ENCODE assay signal across 8 mouse cellular contexts in genomic region chr5:120706976-120707375, GRCm38 (mm10). TPM values are rescaled to one million over a fixed set of nuclear protein-coding genes. Genes with fewer than 3 reads are reported as not detected.
A peak's percentile ranks its signal among the peaks of the same experiment; 100 is the strongest.
DNase-seq lines count a peak whose midpoint lies in the region; ATAC-seq lines count a peak whose summit lies in the region.

No protein-coding gene starts in this region.

- peak overlapping the region; percentile 56 for H3K4me2 ChIP-seq in hindbrain, embryonic 16.5 days (ENCODE audit: low read length)
- peak overlapping the region; percentile 93 for H3K4me2 ChIP-seq in neural tube, embryonic 15.5 days

- ATAC-seq in hindbrain, embryonic 16.5 days, result no peak
- no peak for ATAC-seq in neural tube, embryonic 15.5 days (ENCODE audit: low FRiP score)
- no peak for ATAC-seq in activated CD4-positive, CD25-positive, alpha-beta regulatory T cell, adult 4 months

- DNase-seq in heart, embryonic 10.5 days (ENCODE audit: low spot score), result no peak
- DNase-seq in heart, adult 9 months (ENCODE audit: low spot score in 2 of 2), result no peak
- peak; percentile 53 to 61 for DNase-seq in spleen, postnatal 36 days (ENCODE audit: low spot score in 2 of 2)
- DNase-seq in spleen, postnatal 14 days (ENCODE audit: low spot score in 2 of 2), result no peak
- no peak for DNase-seq in layer of hippocampus, postnatal 14 days (ENCODE audit: low spot score in 2 of 2)

- H3K27me3 ChIP-seq in heart, embryonic 10.5 days (ENCODE audit: insufficient read depth, poor library complexity, severe bottlenecking), result peaks cover 96% of the 10 kb centered on the region
- no peaks in the 10 kb centered on the region for H3K27me3 ChIP-seq in hindbrain, embryonic 16.5 days (replicated peaks; ENCODE audit: control insufficient read depth, insufficient read depth, low read length)
- H3K27me3 ChIP-seq in neural tube, embryonic 15.5 days (replicated peaks), result no peaks in the 10 kb centered on the region

- H3K27ac ChIP-seq in heart, embryonic 10.5 days, result no peak overlapping the region
- H3K27ac ChIP-seq in hindbrain, embryonic 16.5 days (ENCODE audit: low read depth, low read length), result no peak overlapping the region
- no peak overlapping the region for H3K27ac ChIP-seq in neural tube, embryonic 15.5 days (replicated peaks)

- H3K4me1 ChIP-seq in heart, embryonic 10.5 days, result peaks cover 36% of the 10 kb centered on the region
- peaks cover 54% of the 10 kb centered on the region for H3K4me1 ChIP-seq in hindbrain, embryonic 16.5 days (ENCODE audit: control insufficient read depth, insufficient read depth, low read depth, low read length)
- H3K4me1 ChIP-seq in neural tube, embryonic 15.5 days, result peaks cover 72% of the 10 kb centered on the region

- peak overlapping the region; percentile 44; the same call in 1 of the 2 replicates for H3K9ac ChIP-seq in hindbrain, embryonic 16.5 days (ENCODE audit: low read depth, low read length)
- 0 out of 2 replicates have a peak overlapping the region, but pooled peaks have one; percentile 18 for H3K9ac ChIP-seq in neural tube, embryonic 15.5 days (replicated peaks)

- no peaks in the 10 kb centered on the region for H3K9me3 ChIP-seq in heart, embryonic 10.5 days
- no peaks in the 10 kb centered on the region for H3K9me3 ChIP-seq in hindbrain, embryonic 16.5 days (ENCODE audit: control insufficient read depth, low read length)
- H3K9me3 ChIP-seq in neural tube, embryonic 15.5 days (replicated peaks), result no peaks in the 10 kb centered on the region

- H3K36me3 ChIP-seq in heart, embryonic 10.5 days, result no peaks in the 10 kb centered on the region
- no peaks in the 10 kb centered on the region for H3K36me3 ChIP-seq in hindbrain, embryonic 16.5 days (ENCODE audit: control insufficient read depth, insufficient read depth, low read length)
- no peaks in the 10 kb centered on the region for H3K36me3 ChIP-seq in neural tube, embryonic 15.5 days

- H3K4me3 ChIP-seq in heart, embryonic 10.5 days, result peak overlapping the region; percentile 46
- peak overlapping the region; percentile 28 for H3K4me3 ChIP-seq in hindbrain, embryonic 16.5 days (ENCODE audit: low read length)
- peak overlapping the region; percentile 12; the same call in 1 of the 2 replicates for H3K4me3 ChIP-seq in neural tube, embryonic 15.5 days (replicated peaks)

- WGBS in heart, embryonic 10.5 days, result 40% methylated on average over 13 of the region's 13 CpGs
- WGBS in hindbrain, embryonic 16.5 days, result 27% methylated on average over 13 of the region's 13 CpGs
- WGBS in neural tube, embryonic 15.5 days, result 40% methylated on average over 13 of the region's 13 CpGs

RNA-seq across cellular contexts. Expression of gene Dtx1, which starts 4.8 kb away (rescaled TPM):
- polyA plus RNA-seq in heart, embryonic 10.5 days (2016; fragmentation: Nextera tagmentation; extraction: Ambion mirVana), result 0.28 and 0.41 TPM in 2 replicates
- polyA plus RNA-seq in hindbrain, embryonic 16.5 days (2015; fragmentation: Nextera tagmentation; extraction: Ambion mirVana), result 44.8 and 46.6 TPM in 2 replicates
- polyA plus RNA-seq in neural tube, embryonic 15.5 days (2015; fragmentation: Nextera tagmentation; extraction: Ambion mirVana), result 59.9 and 61.1 TPM in 2 replicates
- total RNA-seq in layer of hippocampus, postnatal 14 days (2021), result 10 to 100 TPM; 70.5 to 74.2 TPM
- polyA plus RNA-seq in activated CD4-positive, CD25-positive, alpha-beta regulatory T cell, adult 4 months (2017; shearing (Covaris generic)), result 10 to 100 TPM; 45.6 to 48.2 TPM

RNA-seq across cellular contexts. Expression of gene Oas2, which starts 42.7 kb away (rescaled TPM):
- not detected in 2 replicates for polyA plus RNA-seq in heart, embryonic 10.5 days (2016; fragmentation: Nextera tagmentation; extraction: Ambion mirVana)
- 0.19 and 0.43 TPM in 2 replicates for polyA plus RNA-seq in hindbrain, embryonic 16.5 days (2015; fragmentation: Nextera tagmentation; extraction: Ambion mirVana)
- 0.20 and 0.46 TPM in 2 replicates for polyA plus RNA-seq in neural tube, embryonic 15.5 days (2015; fragmentation: Nextera tagmentation; extraction: Ambion mirVana)
- under 1 TPM; 0.12 to 0.16 TPM for total RNA-seq in layer of hippocampus, postnatal 14 days (2021)
- polyA plus RNA-seq in activated CD4-positive, CD25-positive, alpha-beta regulatory T cell, adult 4 months (2017; shearing (Covaris generic)), result 1 to 10 TPM; 1.9 to 2.5 TPM

RNA-seq across cellular contexts. Expression of gene Rasal1, which starts 58.4 kb away (rescaled TPM):
- 0.16 and 0.60 TPM in 2 replicates for polyA plus RNA-seq in heart, embryonic 10.5 days (2016; fragmentation: Nextera tagmentation; extraction: Ambion mirVana)
- polyA plus RNA-seq in hindbrain, embryonic 16.5 days (2015; fragmentation: Nextera tagmentation; extraction: Ambion mirVana), result 0.61 and 1.9 TPM in 2 replicates
- 0.24 and 0.93 TPM in 2 replicates for polyA plus RNA-seq in neural tube, embryonic 15.5 days (2015; fragmentation: Nextera tagmentation; extraction: Ambion mirVana)
- total RNA-seq in layer of hippocampus, postnatal 14 days (2021), result 10 to 100 TPM; 82.3 to 92.4 TPM
- polyA plus RNA-seq in activated CD4-positive, CD25-positive, alpha-beta regulatory T cell, adult 4 months (2017; shearing (Covaris generic)), result 10 to 100 TPM in 1 of 2 experiments, 1 to 10 TPM in 1; 7.6 to 11.4 TPM

Comparison
In these comparisons a context has a peak if more than half of its experiments do, and no peak if none do; other contexts are left out.
1. DNase-seq: peak in spleen, postnatal 36 days (2 of 2); none in heart, embryonic 10.5 days (single experiment), heart, adult 9 months (0 of 2), spleen, postnatal 14 days (0 of 2) and layer of hippocampus, postnatal 14 days (0 of 2).
2. RNA of gene Dtx1, which starts 4.8 kb away (polyA plus RNA-seq): 59.9 to 61.1 TPM in neural tube, embryonic 15.5 days, 45.6 to 48.2 TPM in activated CD4-positive, CD25-positive, alpha-beta regulatory T cell, adult 4 months and 44.8 to 46.6 TPM in hindbrain, embryonic 16.5 days; 0.28 to 0.41 TPM in heart, embryonic 10.5 days; every median in the first group is over 10 times any median in the second.
3. Peak in every context shown above with its lines, with median percentiles within 50 percentile points of each other: H3K4me3 ChIP-seq.